Mouse (Mus musculus): ENCODE results near the gene Ccin.

Gene Ccin

GRCm38 (mm10) chr4:44013391-44014070 lies 30.2 kb downstream of the Ccin start:
- DNase-seq (ENCODE audit: low read depth): peak; percentile 26

GRCm38 (mm10) chr4:44016071-44016470 lies 32.8 kb downstream of the Ccin start:
- DNase-seq (ENCODE audit: low read depth): no peak

- no peak for DNase-seq (ENCODE audit: low read depth)
These were observed 33.5 kb downstream of the Ccin start for GRCm38 (mm10) chr4:44016791-44017190.

GRCm38 (mm10) chr4:44022323-44022722 lies 39.0 kb downstream of the Ccin start:
- DNase-seq (ENCODE audit: low read depth): peak; percentile 89

GRCm38 (mm10) chr4:44022766-44023165 lies 39.5 kb downstream of the Ccin start:
- no peak for DNase-seq (ENCODE audit: low read depth)

GRCm38 (mm10) chr4:44023681-44024080 lies 40.4 kb downstream of the Ccin start:
- no peak for DNase-seq (ENCODE audit: low read depth)

- no peak for DNase-seq (ENCODE audit: low read depth)
These were observed 41.0 kb downstream of the Ccin start for GRCm38 (mm10) chr4:44024241-44024640.

- DNase-seq (ENCODE audit: low read depth): no peak
These were observed 42.3 kb downstream of the Ccin start for GRCm38 (mm10) chr4:44025570-44025969.

- no peak for DNase-seq (ENCODE audit: low read depth)
These were observed 45.2 kb downstream of the Ccin start for GRCm38 (mm10) chr4:44028303-44029135.

GRCm38 (mm10) chr4:44029661-44030066 lies 46.4 kb downstream of the Ccin start:
- no peak for DNase-seq (ENCODE audit: low read depth)

- DNase-seq (ENCODE audit: low read depth): no peak
These were observed 48.2 kb downstream of the Ccin start for GRCm38 (mm10) chr4:44031521-44031920.

Measured in induced T-regulatory cell, adult 2 months (primary cell).